Mouse (Mus musculus) ES-Bruce4 (cell line): ENCODE results near the gene Aoc3.

ENCODE experiments used
- CTCF ChIP-seq: IDR thresholded peaks from one replicate; pipeline ENCODE4 v1.8.1; 2011; ENCODE audit warnings: low read depth, low read length
- POLR2A ChIP-seq: IDR thresholded peaks from one replicate; pipeline ENCODE4 v1.8.1; 2011; ENCODE audit warnings: low read length; ENCODE audit not compliant: insufficient read depth

DNA sequence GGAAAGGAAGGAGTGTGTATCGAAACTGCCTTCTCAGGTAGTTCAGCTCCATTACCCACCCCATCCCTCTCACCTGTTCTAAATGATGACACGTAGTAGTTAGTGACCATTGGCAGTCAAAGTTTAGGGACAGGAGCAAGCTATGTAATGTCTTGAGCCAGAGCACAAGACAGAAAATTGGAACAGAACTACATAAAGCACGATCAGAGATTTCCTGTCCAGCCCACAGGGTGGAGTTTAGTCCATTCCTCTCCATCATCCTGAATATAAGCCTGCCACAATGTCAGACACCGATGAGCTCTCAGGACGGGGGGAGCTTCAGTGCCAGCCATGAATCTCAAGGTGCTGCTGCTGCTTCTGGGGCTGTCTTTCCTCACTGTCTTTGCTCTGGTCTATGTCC is 5.6 kb upstream of the Aoc3 start, which contains the start of gene Aoc2:
- no peak for TF ChIP-seq CTCF
- no peak for TF ChIP-seq POLR2A
